Mouse (Mus musculus) E14TG2a.4 (cell line): Measurements from ENCODE around the gene Srsf2.

ENCODE experiments used
- H3K27me3 ChIP-seq: 2 replicates; pipeline ENCODE4 v1.6.1; 2014; ENCODE audit warnings: low read length, control low read depth; ENCODE audit not compliant: insufficient read depth
- H3K36me3 ChIP-seq: 2 replicates; pipeline ENCODE4 v1.6.1; 2014; ENCODE audit warnings: low read length, control low read depth; ENCODE audit not compliant: insufficient read depth
- H3K4me1 ChIP-seq: replicated peaks from 2 replicates; pipeline ENCODE4 v1.6.1; 2014; ENCODE audit warnings: low read depth, low read length, control low read depth
- H3K4me3 ChIP-seq: replicated peaks from 2 replicates; pipeline ENCODE4 v1.5.1; 2014; ENCODE audit warnings: mild to moderate bottlenecking, low read length
- H3K9me3 ChIP-seq: 2 replicates; pipeline ENCODE4 v1.6.1; 2014; ENCODE audit warnings: low read length, control low read depth
- CTCF ChIP-seq: conservative IDR thresholded peaks from 2 replicates; pipeline ENCODE4 v1.5.1; 2014; ENCODE audit warnings: low read length
- NANOG ChIP-seq: IDR thresholded peaks from 2 replicates; pipeline ENCODE4 v1.6.1; 2014; ENCODE audit warnings: borderline replicate concordance, low read length, mixed read lengths

Gene Srsf2

GRCm38 (mm10) chr11:116801106-116801505 lies 51.8 kb downstream of the Srsf2 start:
- Histone ChIP-seq H3K27me3 (no peaks in the 10 kb centered on the region), H3K36me3 (no peaks in the 10 kb centered on the region), H3K9me3 (no peaks in the 10 kb centered on the region), H3K4me3 (no peak overlapping the region), H3K4me1 (peaks cover 26% of the 10 kb centered on the region; the same call in 1 of the 2 replicates)
- TF ChIP-seq CTCF (no peak), NANOG (no peak)
